Mouse (Mus musculus) limb, embryonic 15.5 days (tissue): ENCODE results near the gene Cdhr3. TPM values are rescaled to one million over a fixed set of nuclear protein-coding genes. Genes with fewer than 3 reads are reported as not detected.

Source experiments
- ATAC-seq: fragments of 200-750 bp; cut with Nextera tagmentation; 2 replicates; pipeline ENCODE4 v1.8.0; 2017; ENCODE audit warnings: low read depth, moderate TSS enrichment; ENCODE audit not compliant: insufficient number of reproducible peaks, low FRiP score, low TSS enrichment
- H3K27ac ChIP-seq: fragments of 300-500 bp; sonication (generic); 2 replicates; pipeline ENCODE4 v1.5.1; 2015; ENCODE audit warnings: moderate library complexity, mild to moderate bottlenecking, inconsistent platforms
- H3K27me3 ChIP-seq: fragments of 300-500 bp; sonication (generic); 2 replicates; pipeline ENCODE4 v1.6.1; 2015; ENCODE audit warnings: inconsistent platforms
- H3K36me3 ChIP-seq: fragments of 300-500 bp; sonication (generic); 2 replicates; pipeline ENCODE4 v1.6.1; 2015; ENCODE audit warnings: inconsistent platforms
- H3K4me1 ChIP-seq: fragments of 300-500 bp; sonication (generic); 2 replicates; pipeline ENCODE4 v1.6.1; 2015; ENCODE audit warnings: inconsistent platforms
- H3K4me2 ChIP-seq: fragments of 300-500 bp; sonication (generic); 2 replicates; pipeline ENCODE4 v1.6.1; 2015; ENCODE audit warnings: mild to moderate bottlenecking, inconsistent platforms
- H3K4me3 ChIP-seq: fragments of 300-500 bp; sonication (generic); 2 replicates; pipeline ENCODE4 v1.5.1; 2015; ENCODE audit warnings: mild to moderate bottlenecking, inconsistent platforms
- H3K9ac ChIP-seq: fragments of 300-500 bp; sonication (generic); 2 replicates; pipeline ENCODE4 v1.6.1; 2015; ENCODE audit warnings: inconsistent platforms
- H3K9me3 ChIP-seq: fragments of 300-500 bp; sonication (generic); 2 replicates; pipeline ENCODE4 v1.6.1; 2016; ENCODE audit warnings: inconsistent platforms
- WGBS: fragments of 180-500 bp; shearing (Covaris S2); methylation state at CpG from one replicate; pipeline ENCODE4 v1.1.7; 2015; 5-methylcytosine and 5-hydroxymethylcytosine counted together
- polyA plus RNA-seq: library from polyadenylated mRNA; unstranded; fragments of >200 nt; fragmentation: Nextera tagmentation; extraction: Ambion mirVana; gene quantifications from 2 replicates; pipeline ENCODE4 v1.2.1, GENCODE M21; 2015

Gene Cdhr3
- polyA plus RNA-seq, result 0.64 and 1.3 TPM in 2 replicates

GRCm38 (mm10) chr12:33092775-33093174, at the start of gene Cdhr3:
Cdhr3 (minus strand) TSS chr12:33092875.
- WGBS, result 55% methylated on average over 6 of the region's 6 CpGs
- H3K27ac ChIP-seq, result no peak within 1 kb of the TSS
- H3K9me3 ChIP-seq, result no peaks in the 10 kb centered on the region
- no peaks in the 10 kb centered on the region for H3K36me3 ChIP-seq
- no peak within 1 kb of the TSS for H3K9ac ChIP-seq
- H3K4me2 ChIP-seq, result no peak within 1 kb of the TSS
- no peak within 1 kb of the TSS for H3K4me3 ChIP-seq
- no peaks in the 10 kb centered on the region for H3K27me3 ChIP-seq
- no peaks in the 10 kb centered on the region for H3K4me1 ChIP-seq
- ATAC-seq, result no peak

- H3K36me3 ChIP-seq, result no peaks in the 10 kb centered on the region
- H3K27ac ChIP-seq, result no peak overlapping the region
- no peaks in the 10 kb centered on the region for H3K4me1 ChIP-seq
- ATAC-seq, result no peak
- H3K27me3 ChIP-seq, result no peaks in the 10 kb centered on the region
- no peak overlapping the region for H3K4me2 ChIP-seq
- no peak overlapping the region for H3K9ac ChIP-seq
- WGBS, result 81% methylated on average over 3 of the region's 3 CpGs
- no peaks in the 10 kb centered on the region for H3K9me3 ChIP-seq
- H3K4me3 ChIP-seq, result no peak overlapping the region
These were observed 46.4 kb upstream of the Cdhr3 start for GRCm38 (mm10) chr12:33139083-33139482.

- no peak for ATAC-seq
- no peaks in the 10 kb centered on the region for H3K9me3 ChIP-seq
- H3K36me3 ChIP-seq, result no peaks in the 10 kb centered on the region
- no peak overlapping the region for H3K27ac ChIP-seq
- no peaks in the 10 kb centered on the region for H3K4me1 ChIP-seq
- no peak overlapping the region for H3K4me2 ChIP-seq
- H3K27me3 ChIP-seq, result no peaks in the 10 kb centered on the region
- no peak overlapping the region for H3K9ac ChIP-seq
- 84% methylated on average over 1 of the region's 1 CpGs for WGBS
- no peak overlapping the region for H3K4me3 ChIP-seq
These were observed 45.2 kb upstream of the Cdhr3 start for GRCm38 (mm10) chr12:33137857-33138256.

GRCm38 (mm10) chr12:33131796-33132195, 39.1 kb upstream of the Cdhr3 start:
- ATAC-seq, result no peak
- 57% methylated on average over 7 of the region's 7 CpGs for WGBS
- H3K27ac ChIP-seq, result no peak overlapping the region
- H3K4me2 ChIP-seq, result no peak overlapping the region
- H3K9ac ChIP-seq, result no peak overlapping the region
- no peaks in the 10 kb centered on the region for H3K36me3 ChIP-seq
- no peaks in the 10 kb centered on the region for H3K27me3 ChIP-seq
- H3K4me3 ChIP-seq, result no peak overlapping the region
- H3K9me3 ChIP-seq, result no peaks in the 10 kb centered on the region
- H3K4me1 ChIP-seq, result peaks cover 8% of the 10 kb centered on the region

- Histone ChIP-seq H3K4me2 (no peak overlapping the region), H3K36me3 (no peaks in the 10 kb centered on the region), H3K27me3 (no peaks in the 10 kb centered on the region), H3K9ac (no peak overlapping the region), H3K4me3 (no peak overlapping the region), H3K4me1 (peaks cover 8% of the 10 kb centered on the region), H3K9me3 (no peaks in the 10 kb centered on the region), H3K27ac (no peak overlapping the region)
- ATAC-seq, result no peak
- 35% methylated on average over 8 of the region's 8 CpGs for WGBS
These were observed 37.7 kb upstream of the Cdhr3 start for GRCm38 (mm10) chr12:33130401-33130800.

- 22% methylated on average over 4 of the region's 4 CpGs for WGBS
- Histone ChIP-seq H3K27me3 (no peaks in the 10 kb centered on the region), H3K4me1 (peaks cover 8% of the 10 kb centered on the region), H3K4me3 (no peak overlapping the region), H3K9me3 (no peaks in the 10 kb centered on the region), H3K36me3 (no peaks in the 10 kb centered on the region), H3K4me2 (no peak overlapping the region), H3K9ac (no peak overlapping the region), H3K27ac (no peak overlapping the region)
- ATAC-seq, result no peak
These were observed 36.7 kb upstream of the Cdhr3 start for GRCm38 (mm10) chr12:33129410-33129809.

- no peaks in the 10 kb centered on the region for H3K27me3 ChIP-seq
- H3K9me3 ChIP-seq, result no peaks in the 10 kb centered on the region
- no peak overlapping the region for H3K4me3 ChIP-seq
- H3K27ac ChIP-seq, result no peak overlapping the region
- ATAC-seq, result no peak
- peaks cover 8% of the 10 kb centered on the region for H3K4me1 ChIP-seq
- H3K9ac ChIP-seq, result no peak overlapping the region
- no peaks in the 10 kb centered on the region for H3K36me3 ChIP-seq
- H3K4me2 ChIP-seq, result no peak overlapping the region
- WGBS, result 66% methylated on average over 7 of the region's 7 CpGs
These were observed 36.0 kb upstream of the Cdhr3 start for GRCm38 (mm10) chr12:33128702-33129101.

- Histone ChIP-seq H3K9me3 (no peaks in the 10 kb centered on the region), H3K27me3 (no peaks in the 10 kb centered on the region), H3K4me2 (no peak overlapping the region), H3K4me3 (no peak overlapping the region), H3K27ac (no peak overlapping the region), H3K36me3 (no peaks in the 10 kb centered on the region), H3K9ac (no peak overlapping the region), H3K4me1 (peaks cover 8% of the 10 kb centered on the region)
- no peak for ATAC-seq
- WGBS, result 79% methylated on average over 2 of the region's 2 CpGs
These were observed 35.4 kb upstream of the Cdhr3 start for GRCm38 (mm10) chr12:33128121-33128520.

GRCm38 (mm10) chr12:33126243-33126642, 33.6 kb upstream of the Cdhr3 start:
- Histone ChIP-seq H3K9ac (no peak overlapping the region), H3K9me3 (no peaks in the 10 kb centered on the region), H3K27me3 (no peaks in the 10 kb centered on the region), H3K4me1 (peaks cover 8% of the 10 kb centered on the region), H3K4me2 (no peak overlapping the region), H3K36me3 (no peaks in the 10 kb centered on the region), H3K4me3 (no peak overlapping the region), H3K27ac (no peak overlapping the region)
- ATAC-seq, result no peak

GRCm38 (mm10) chr12:33125594-33126227, 33.0 kb upstream of the Cdhr3 start:
- WGBS, result 74% methylated on average over 9 of the region's 9 CpGs
- no peak overlapping the region for H3K4me2 ChIP-seq
- peaks cover 8% of the 10 kb centered on the region for H3K4me1 ChIP-seq
- no peak overlapping the region for H3K9ac ChIP-seq
- no peaks in the 10 kb centered on the region for H3K36me3 ChIP-seq
- no peaks in the 10 kb centered on the region for H3K27me3 ChIP-seq
- no peak for ATAC-seq
- H3K4me3 ChIP-seq, result no peak overlapping the region
- H3K27ac ChIP-seq, result no peak overlapping the region
- H3K9me3 ChIP-seq, result no peaks in the 10 kb centered on the region

- Histone ChIP-seq H3K9ac (no peak overlapping the region), H3K4me1 (no peaks in the 10 kb centered on the region), H3K4me2 (no peak overlapping the region), H3K27me3 (no peaks in the 10 kb centered on the region), H3K36me3 (no peaks in the 10 kb centered on the region), H3K9me3 (no peaks in the 10 kb centered on the region), H3K27ac (no peak overlapping the region), H3K4me3 (no peak overlapping the region)
- WGBS, result 39% methylated on average over 15 of the region's 15 CpGs
- ATAC-seq, result no peak
These were observed 26.1 kb upstream of the Cdhr3 start for GRCm38 (mm10) chr12:33118624-33119301.

GRCm38 (mm10) chr12:33110894-33111471, 18.3 kb upstream of the Cdhr3 start:
- Histone ChIP-seq H3K36me3 (no peaks in the 10 kb centered on the region), H3K4me1 (peaks cover 22% of the 10 kb centered on the region), H3K27me3 (no peaks in the 10 kb centered on the region), H3K4me3 (no peak overlapping the region), H3K4me2 (no peak overlapping the region), H3K27ac (peak overlapping the region; percentile 59), H3K9me3 (no peaks in the 10 kb centered on the region), H3K9ac (no peak overlapping the region)
- WGBS, result 21% methylated on average over 14 of the region's 14 CpGs
- ATAC-seq, result peak; percentile 44; the same call in 1 of the 2 replicates
